Mouse (Mus musculus): ENCODE data around the gene Epb41l4b. TPM values are rescaled to one million over a fixed set of nuclear protein-coding genes. Genes with fewer than 3 reads are reported as not detected.

Epb41l4b gene
- total RNA-seq, 2 experiments from 2014 or later: 20.4 to 23.5 TPM

- DNase-seq: no peak
Measured at GRCm38 (mm10) chr4:57010919-57011318, 132.3 kb downstream of the Epb41l4b start.

GRCm38 (mm10) chr4:57010425-57010824 lies 132.8 kb downstream of the Epb41l4b start:
- DNase-seq: no peak

GRCm38 (mm10) chr4:57007717-57008116 lies 135.5 kb downstream of the Epb41l4b start:
- DNase-seq: no peak

- DNase-seq: peak in 1 of 2 experiments; percentile 35
Measured at GRCm38 (mm10) chr4:57005011-57005410, 138.2 kb downstream of the Epb41l4b start.

GRCm38 (mm10) chr4:57003886-57004285 lies 139.4 kb downstream of the Epb41l4b start:
- no peak for DNase-seq

- DNase-seq: no peak
Measured at GRCm38 (mm10) chr4:57002751-57003150, 140.5 kb downstream of the Epb41l4b start.

- no peak for DNase-seq
Measured at GRCm38 (mm10) chr4:57001437-57001836, 141.8 kb downstream of the Epb41l4b start.

- DNase-seq: no peak
Measured at GRCm38 (mm10) chr4:56993331-56993730, 149.9 kb downstream of the Epb41l4b start.

- DNase-seq: no peak
Measured at GRCm38 (mm10) chr4:56991951-56992350, 151.3 kb downstream of the Epb41l4b start.

GRCm38 (mm10) chr4:56990215-56990584 lies 153.0 kb downstream of the Epb41l4b start, which contains the start of gene Frrs1l:
Frrs1l (minus strand) TSS chr4:56990391.
- DNase-seq: peak; percentile 68

GRCm38 (mm10) chr4:56989431-56990214 lies 153.6 kb downstream of the Epb41l4b start:
- peak; percentile 45 for DNase-seq

GRCm38 (mm10) chr4:56965586-56966179 lies 177.6 kb downstream of the Epb41l4b start:
- DNase-seq: no peak

- no peak for DNase-seq
Measured at GRCm38 (mm10) chr4:56963687-56964086, 179.6 kb downstream of the Epb41l4b start.

- no peak for DNase-seq
Measured at GRCm38 (mm10) chr4:56961320-56961925, 181.8 kb downstream of the Epb41l4b start.

GRCm38 (mm10) chr4:56957518-56957917 lies 185.7 kb downstream of the Epb41l4b start:
- DNase-seq: no peak

GRCm38 (mm10) chr4:56953235-56953634 lies 190.0 kb downstream of the Epb41l4b start:
- DNase-seq: no peak

- DNase-seq: no peak
Measured at GRCm38 (mm10) chr4:56951701-56952100, 191.5 kb downstream of the Epb41l4b start.

- DNase-seq: no peak
Measured at GRCm38 (mm10) chr4:56949494-56949893, 193.7 kb downstream of the Epb41l4b start.

- peak; percentile 92 to 93 for DNase-seq
Measured at GRCm38 (mm10) chr4:56946641-56947640, 196.3 kb downstream of the Epb41l4b start, which contains the start of gene Tmem245. Tmem245 (minus strand) TSS chr4:56947437.

- DNase-seq: no peak
Measured at GRCm38 (mm10) chr4:56946180-56946579, 197.1 kb downstream of the Epb41l4b start.

- DNase-seq: no peak
Measured at GRCm38 (mm10) chr4:56944286-56944685, 199.0 kb downstream of the Epb41l4b start.

GRCm38 (mm10) chr4:56943258-56943657 lies 200.0 kb downstream of the Epb41l4b start:
- DNase-seq: no peak

Data from layer of hippocampus, postnatal 36 days (tissue).